Mouse (Mus musculus) stomach, postnatal 0 days (tissue): ENCODE data around the gene Ube2i.

Experiments
- CTCF ChIP-seq: IDR thresholded peaks from 2 replicates; pipeline ENCODE4 v1.5.1; 2016; ENCODE audit warnings: antibody characterized with exemption, low read depth, mild to moderate bottlenecking, moderate library complexity
- EP300 ChIP-seq: optimal IDR thresholded peaks from 2 replicates; pipeline ENCODE3; 2016; ENCODE audit warnings: antibody characterized with exemption

DNA sequence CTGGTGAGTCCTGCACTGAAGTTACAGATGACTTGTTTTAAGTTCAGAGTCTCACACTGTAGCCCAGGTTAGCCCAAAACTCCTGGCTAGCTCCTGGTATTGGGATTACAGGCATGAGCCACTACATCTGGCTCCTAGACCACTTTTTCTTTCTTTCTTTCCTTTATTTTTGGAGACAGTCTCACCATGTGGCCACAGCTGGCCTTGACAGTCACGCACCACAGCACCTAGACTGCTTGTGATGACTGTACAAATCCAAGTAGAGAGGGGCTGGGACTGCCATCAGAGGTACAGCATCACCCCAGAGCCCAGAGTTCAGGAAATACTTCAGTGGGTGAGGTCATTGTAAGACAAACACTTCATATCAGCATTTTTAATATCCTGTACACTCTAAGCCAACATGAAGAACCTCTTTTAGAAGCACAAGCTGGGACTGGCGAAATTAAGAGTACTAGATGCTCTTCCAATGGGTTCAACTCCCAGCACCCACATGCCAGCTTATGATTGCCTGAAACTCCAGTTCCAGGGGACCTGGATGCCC lies 3.6 kb downstream of the Ube2i start:
- no peak for TF ChIP-seq EP300
- no peak for TF ChIP-seq CTCF
